Mouse (Mus musculus): ENCODE data around the gene Epm2aip1. TPM values are rescaled to one million over a fixed set of nuclear protein-coding genes. Genes with fewer than 3 reads are reported as not detected.

Gene Epm2aip1
- polyA plus RNA-seq, 1 experiment from 2014 or later = 32.8 TPM

GRCm38 (mm10) chr9:111306142-111306541, 34.4 kb downstream of the Epm2aip1 start:
- ATAC-seq (ENCODE audit: insufficient number of reproducible peaks, low FRiP score) = no peak
- H3K9ac ChIP-seq = no peak overlapping the region
- WGBS = 79% methylated on average over 7 of the region's 7 CpGs
- no peaks in the 10 kb centered on the region for H3K36me3 ChIP-seq
- H3K9me3 ChIP-seq (replicated peaks) = no peaks in the 10 kb centered on the region
- no peaks in the 10 kb centered on the region for H3K4me1 ChIP-seq (replicated peaks)
- no peak overlapping the region for H3K4me3 ChIP-seq
- no peak overlapping the region for H3K4me2 ChIP-seq
- H3K27me3 ChIP-seq (replicated peaks) = peaks cover 37% of the 10 kb centered on the region
- no peak overlapping the region for H3K27ac ChIP-seq (ENCODE audit: poor library complexity, severe bottlenecking)

DNA sequence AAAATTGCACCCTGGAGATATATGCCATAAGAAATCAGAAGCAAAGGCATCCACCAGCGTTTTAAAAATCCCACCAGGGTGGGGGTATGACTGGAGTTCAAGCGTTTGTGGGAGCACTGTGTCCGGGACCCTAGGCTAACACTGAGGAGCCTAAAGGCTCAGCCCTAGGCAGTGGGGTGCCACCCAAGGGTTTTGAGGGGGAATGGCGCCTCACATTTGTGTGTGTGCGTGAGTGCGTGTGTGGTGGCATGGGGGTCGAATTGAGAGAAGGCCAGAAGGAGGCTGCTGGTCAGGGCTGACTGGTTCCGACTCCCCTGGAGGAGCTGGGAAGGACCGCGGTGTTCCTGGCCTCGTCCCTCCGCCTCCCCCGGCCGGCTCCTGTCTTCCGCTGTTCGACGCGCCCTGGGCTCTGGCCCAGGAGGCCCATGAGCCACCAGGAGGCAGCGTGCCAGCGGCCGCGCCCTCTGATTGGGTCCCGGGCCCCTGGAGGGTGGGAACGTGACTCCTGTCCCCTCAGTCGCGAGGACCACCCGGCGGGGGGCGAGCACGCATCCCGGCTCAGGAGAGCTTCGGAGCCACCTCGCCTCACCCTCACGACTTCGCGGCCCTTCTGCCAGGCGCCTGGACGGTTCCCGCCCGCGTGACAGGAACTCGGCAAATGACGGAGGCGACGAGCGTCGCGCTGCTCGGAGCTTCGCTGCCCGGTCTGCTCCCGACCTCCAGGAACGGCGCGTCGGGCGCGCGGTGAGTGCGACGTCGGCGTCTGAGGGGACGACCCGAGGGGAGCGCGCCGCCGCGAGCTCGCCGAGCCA, 39.5 kb downstream of the Epm2aip1 start, which contains the start of gene Trank1:
Gene Trank1, plus strand, starts transcription at position 709 of the 812 bp plus-strand sequence.
- Histone ChIP-seq H3K27me3 (replicated peaks) (peaks cover 56% of the 10 kb centered on the region), H3K4me2 (peak within 1 kb of the TSS; percentile 96), H3K9me3 (replicated peaks) (no peaks in the 10 kb centered on the region), H3K4me3 (peak within 1 kb of the TSS; percentile 59), H3K4me1 (replicated peaks) (peaks cover 15% of the 10 kb centered on the region), H3K9ac (peak within 1 kb of the TSS; percentile 57; the same call in 1 of the 2 replicates), H3K27ac (ENCODE audit: poor library complexity, severe bottlenecking) (no peak within 1 kb of the TSS), H3K36me3 (no peaks in the 10 kb centered on the region)
- WGBS = 9% methylated on average over 72 of the region's 72 CpGs
- peak; percentile 29; the same call in 1 of the 2 replicates for ATAC-seq (ENCODE audit: insufficient number of reproducible peaks, low FRiP score)

DNA sequence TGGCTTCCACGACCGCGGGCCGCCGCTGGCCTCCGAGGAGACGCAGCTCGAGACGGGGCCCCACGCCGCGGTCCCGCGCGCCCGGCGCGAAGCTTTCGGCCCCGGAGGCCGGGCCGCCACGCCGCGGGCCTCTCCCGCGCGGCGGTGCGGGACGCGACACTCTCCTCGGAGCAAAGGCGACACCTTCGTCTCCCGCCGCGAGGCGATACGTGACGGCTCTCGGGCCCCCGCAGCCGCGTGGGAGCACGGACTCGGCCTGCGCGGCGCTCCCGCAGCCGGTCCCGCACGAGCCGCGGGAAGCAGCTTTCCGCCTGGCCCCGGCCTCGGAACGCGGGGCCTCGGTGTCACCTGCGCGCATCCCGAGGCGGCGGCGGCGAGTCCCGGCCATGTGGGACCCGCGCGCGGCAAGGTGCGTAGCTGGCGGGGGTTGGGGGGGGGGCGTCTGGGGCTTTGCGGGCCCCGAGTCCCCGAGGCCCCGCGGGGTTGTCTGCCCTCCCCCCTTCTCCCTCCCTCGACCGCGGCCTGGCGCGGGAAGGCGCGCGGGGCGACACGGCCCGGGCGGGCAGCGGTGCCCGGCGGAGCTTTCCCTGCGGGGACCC, 40.2 kb downstream of the Epm2aip1 start:
- Histone ChIP-seq H3K27me3 (replicated peaks) (peaks cover 54% of the 10 kb centered on the region), H3K36me3 (no peaks in the 10 kb centered on the region), H3K4me3 (peak overlapping the region; percentile 59), H3K4me2 (peak overlapping the region; percentile 96), H3K9ac (peak overlapping the region; percentile 57; the same call in 1 of the 2 replicates), H3K27ac (ENCODE audit: poor library complexity, severe bottlenecking) (no peak overlapping the region), H3K4me1 (replicated peaks) (peaks cover 15% of the 10 kb centered on the region), H3K9me3 (replicated peaks) (no peaks in the 10 kb centered on the region)
- WGBS = 1% methylated on average over 77 of the region's 98 CpGs
- no peak; the same call in 1 of the 2 replicates for ATAC-seq (ENCODE audit: insufficient number of reproducible peaks, low FRiP score)

- H3K27ac ChIP-seq (ENCODE audit: poor library complexity, severe bottlenecking) = no peak overlapping the region
- WGBS = under 1% methylated on average over 44 of the region's 59 CpGs
- H3K4me3 ChIP-seq = peak overlapping the region; percentile 59
- H3K9ac ChIP-seq = peak overlapping the region; percentile 57; the same call in 1 of the 2 replicates
- peaks cover 54% of the 10 kb centered on the region for H3K27me3 ChIP-seq (replicated peaks)
- H3K4me1 ChIP-seq (replicated peaks) = peaks cover 15% of the 10 kb centered on the region
- H3K9me3 ChIP-seq (replicated peaks) = no peaks in the 10 kb centered on the region
- peak overlapping the region; percentile 96 for H3K4me2 ChIP-seq
- no peaks in the 10 kb centered on the region for H3K36me3 ChIP-seq
- ATAC-seq (ENCODE audit: insufficient number of reproducible peaks, low FRiP score) = peak; percentile 39; the same call in 1 of the 2 replicates
Measured at GRCm38 (mm10) chr9:111312442-111313141, 40.9 kb downstream of the Epm2aip1 start.

DNA sequence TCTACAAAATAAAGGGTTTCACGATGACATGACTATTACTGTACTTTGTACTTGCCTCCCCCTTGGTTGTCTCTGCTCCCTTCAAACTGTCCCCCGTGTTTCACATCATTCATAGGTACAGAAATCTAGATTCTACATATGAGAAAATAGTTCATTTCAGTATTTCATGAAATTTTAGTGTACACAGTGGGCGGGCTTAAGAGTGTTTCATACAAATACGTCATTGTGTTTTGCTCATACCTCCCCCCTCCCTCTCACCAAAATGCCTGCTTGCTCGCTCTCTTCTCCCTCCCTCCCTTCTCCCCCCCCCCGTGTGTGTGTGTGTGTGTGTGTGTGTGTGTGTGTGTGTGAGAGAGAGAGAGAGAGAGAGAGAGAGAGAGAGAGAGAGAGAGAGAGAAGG, 41.6 kb downstream of the Epm2aip1 start:
- Histone ChIP-seq H3K4me3 (no peak overlapping the region), H3K4me1 (replicated peaks) (peaks cover 15% of the 10 kb centered on the region), H3K4me2 (no peak overlapping the region), H3K36me3 (no peaks in the 10 kb centered on the region), H3K27me3 (replicated peaks) (peaks cover 57% of the 10 kb centered on the region), H3K9ac (no peak overlapping the region), H3K9me3 (replicated peaks) (no peaks in the 10 kb centered on the region), H3K27ac (ENCODE audit: poor library complexity, severe bottlenecking) (no peak overlapping the region)
- ATAC-seq (ENCODE audit: insufficient number of reproducible peaks, low FRiP score) = no peak
- WGBS = 15% methylated on average over 5 of the region's 6 CpGs

DNA sequence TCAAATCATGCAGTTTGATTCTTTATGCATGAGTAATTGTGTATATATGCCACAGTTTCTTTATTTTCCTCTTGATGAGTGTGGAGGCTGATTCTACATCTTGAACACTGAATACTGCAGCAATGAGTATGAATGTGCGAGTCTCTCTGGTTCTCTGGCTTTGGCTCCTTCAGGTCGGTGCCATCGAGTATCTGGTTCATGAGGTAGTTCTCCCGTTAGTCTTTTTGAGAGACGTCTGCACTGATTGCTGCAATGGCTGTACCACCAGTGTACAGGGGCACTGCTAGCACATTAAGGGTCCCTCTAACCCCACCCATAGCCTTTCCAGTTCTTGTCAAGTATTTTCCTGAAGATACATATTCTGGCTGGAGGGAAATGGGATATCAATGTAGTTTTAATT, 42.1 kb downstream of the Epm2aip1 start:
- Histone ChIP-seq H3K9me3 (replicated peaks) (no peaks in the 10 kb centered on the region), H3K9ac (no peak overlapping the region), H3K27me3 (replicated peaks) (peaks cover 56% of the 10 kb centered on the region), H3K4me2 (no peak overlapping the region), H3K4me1 (replicated peaks) (peaks cover 15% of the 10 kb centered on the region), H3K27ac (ENCODE audit: poor library complexity, severe bottlenecking) (no peak overlapping the region), H3K4me3 (no peak overlapping the region), H3K36me3 (no peaks in the 10 kb centered on the region)
- ATAC-seq (ENCODE audit: insufficient number of reproducible peaks, low FRiP score) = no peak
- WGBS = 25% methylated on average over 5 of the region's 5 CpGs

GRCm38 (mm10) chr9:111314219-111314618, 42.5 kb downstream of the Epm2aip1 start:
- ATAC-seq (ENCODE audit: insufficient number of reproducible peaks, low FRiP score) = no peak
- Histone ChIP-seq H3K4me1 (replicated peaks) (peaks cover 15% of the 10 kb centered on the region), H3K9ac (no peak overlapping the region), H3K4me3 (no peak overlapping the region), H3K27ac (ENCODE audit: poor library complexity, severe bottlenecking) (no peak overlapping the region), H3K27me3 (replicated peaks) (peaks cover 54% of the 10 kb centered on the region), H3K9me3 (replicated peaks) (no peaks in the 10 kb centered on the region), H3K36me3 (no peaks in the 10 kb centered on the region), H3K4me2 (no peak overlapping the region)
- 33% methylated on average over 5 of the region's 5 CpGs for WGBS

DNA sequence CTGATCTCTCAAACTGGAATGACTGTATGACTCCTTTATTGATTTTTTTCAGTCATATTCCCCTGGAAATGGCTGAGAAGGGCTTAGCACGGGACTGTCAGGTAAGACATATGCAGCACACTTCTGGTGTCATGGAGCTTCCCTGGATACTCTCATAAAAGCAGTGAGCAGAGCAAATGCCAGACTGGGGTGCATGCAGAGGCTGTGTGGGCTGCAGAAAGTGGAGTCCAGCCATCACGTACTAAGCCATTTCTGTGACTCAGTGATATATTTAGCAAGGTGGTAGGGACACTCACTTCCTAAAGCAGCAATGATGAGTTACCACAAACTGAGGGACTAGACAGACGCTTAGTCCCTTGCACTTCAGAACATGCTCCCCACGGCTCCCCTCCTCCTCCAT, 49.2 kb downstream of the Epm2aip1 start:
- H3K9ac ChIP-seq = no peak overlapping the region
- no peaks in the 10 kb centered on the region for H3K4me1 ChIP-seq (replicated peaks)
- no peak for ATAC-seq (ENCODE audit: insufficient number of reproducible peaks, low FRiP score)
- H3K36me3 ChIP-seq = no peaks in the 10 kb centered on the region
- WGBS = 68% methylated on average over 4 of the region's 4 CpGs
- H3K27ac ChIP-seq (ENCODE audit: poor library complexity, severe bottlenecking) = no peak overlapping the region
- peaks cover 9% of the 10 kb centered on the region; the same call in 1 of the 2 replicates for H3K27me3 ChIP-seq (replicated peaks)
- no peak overlapping the region for H3K4me3 ChIP-seq
- H3K4me2 ChIP-seq = no peak overlapping the region
- no peaks in the 10 kb centered on the region for H3K9me3 ChIP-seq (replicated peaks)

- ATAC-seq (ENCODE audit: insufficient number of reproducible peaks, low FRiP score) = no peak
- WGBS = 61% methylated on average over 2 of the region's 2 CpGs
Measured at GRCm38 (mm10) chr9:111324881-111325280, 53.2 kb downstream of the Epm2aip1 start.

More at GRCm38 (mm10) chr9:111324881-111325280, 53.2 kb downstream of the Epm2aip1 start:
- H3K4me3 ChIP-seq = no peak overlapping the region
- H3K36me3 ChIP-seq = no peaks in the 10 kb centered on the region
- H3K27me3 ChIP-seq (replicated peaks) = no peaks in the 10 kb centered on the region
- no peak overlapping the region for H3K4me2 ChIP-seq
- no peak overlapping the region for H3K9ac ChIP-seq
- H3K9me3 ChIP-seq (replicated peaks) = no peaks in the 10 kb centered on the region
- no peaks in the 10 kb centered on the region for H3K4me1 ChIP-seq (replicated peaks)
- no peak overlapping the region for H3K27ac ChIP-seq (ENCODE audit: poor library complexity, severe bottlenecking)
